Mouse (Mus musculus) brain, embryonic 14.5 days (tissue): ENCODE data around the gene Lcor.

ENCODE experiments used
- CTCF ChIP-seq: fragments of 200-500 bp; IDR thresholded peaks from 2 replicates; pipeline ENCODE4 v1.5.1; 2012; ENCODE audit warnings: inconsistent platforms, mild to moderate bottlenecking, moderate library complexity, borderline replicate concordance; ENCODE audit not compliant: insufficient read depth, insufficient read length; ENCODE audit errors: extremely low read depth
- POLR2A ChIP-seq: fragments of 200-500 bp; IDR thresholded peaks from 2 replicates; pipeline ENCODE4 v1.6.1; 2012; ENCODE audit warnings: mild to moderate bottlenecking, inconsistent platforms, borderline replicate concordance; ENCODE audit not compliant: poor library complexity, insufficient read depth, insufficient read length, severe bottlenecking; ENCODE audit errors: extremely low read depth

- TF ChIP-seq CTCF (no peak), POLR2A (no peak)
These were observed 7.5 kb upstream of the Lcor start for GRCm38 (mm10) chr19:41474943-41475342.
